Mouse (Mus musculus) midbrain, embryonic 11.5 days (tissue): ENCODE results near the gene Lcn8. TPM values are rescaled to one million over a fixed set of nuclear protein-coding genes. Genes with fewer than 3 reads are reported as not detected.
"Not testable (repeated sequence)": the region's sequence is repeated elsewhere in the genome, so short reads cannot be mapped to it uniquely, and the experiment has no call there.

Source experiments
- ATAC-seq: fragments of 200-750 bp; cut with Nextera tagmentation; 2 replicates; pipeline ENCODE4 v1.8.0; 2017; ENCODE audit warnings: moderate TSS enrichment, moderate library complexity; ENCODE audit not compliant: low FRiP score
- DNase-seq: peaks from one replicate; pipeline ENCODE4 v3.0.0; 2015; ENCODE audit warnings: low spot score; ENCODE audit errors: missing footprints
- H3K27ac ChIP-seq: fragments of 300-500 bp; sonication (generic); 2 replicates; pipeline ENCODE4 v1.5.1; 2014; ENCODE audit warnings: low read depth, low read length
- H3K27me3 ChIP-seq: fragments of 300-500 bp; sonication (generic); 2 replicates; pipeline ENCODE4 v1.6.1; 2014; ENCODE audit warnings: mild to moderate bottlenecking, low read length, moderate library complexity, mixed read lengths; ENCODE audit not compliant: control insufficient read depth, insufficient read depth
- H3K36me3 ChIP-seq: fragments of 300-500 bp; sonication (generic); 2 replicates; pipeline ENCODE4 v1.6.1; 2014; ENCODE audit warnings: mild to moderate bottlenecking, low read length, moderate library complexity, mixed read lengths; ENCODE audit not compliant: control insufficient read depth, insufficient read depth
- H3K4me1 ChIP-seq: fragments of 300-500 bp; sonication (generic); 2 replicates; pipeline ENCODE4 v1.6.1; 2014; ENCODE audit warnings: low read length; ENCODE audit not compliant: control insufficient read depth, insufficient read depth
- H3K4me2 ChIP-seq: fragments of 300-500 bp; sonication (generic); 2 replicates; pipeline ENCODE4 v1.6.1; 2014; ENCODE audit warnings: mild to moderate bottlenecking, moderate library complexity
- H3K4me3 ChIP-seq: fragments of 300-500 bp; sonication (generic); 2 replicates; pipeline ENCODE4 v1.5.1; 2014; ENCODE audit warnings: low read depth, low read length
- H3K9ac ChIP-seq: fragments of 300-500 bp; sonication (generic); 2 replicates; pipeline ENCODE4 v1.6.1; 2014; ENCODE audit warnings: low read length
- H3K9me3 ChIP-seq: fragments of 300-500 bp; sonication (generic); 2 replicates; pipeline ENCODE4 v1.6.1; 2016; ENCODE audit warnings: low read length; ENCODE audit not compliant: control insufficient read depth
- WGBS: fragments of 180-500 bp; shearing (Covaris S2); extraction: QIAGEN DNeasy Blood & Tissue Kit; methylation state at CpG from one replicate; pipeline ENCODE4 v1.1.7; 2014; 5-methylcytosine and 5-hydroxymethylcytosine counted together
- polyA plus RNA-seq: library from polyadenylated mRNA; unstranded; fragments of >200 nt; fragmentation: Nextera tagmentation; extraction: Ambion mirVana; gene quantifications from 2 replicates; pipeline ENCODE4 v1.2.1, GENCODE M21; 2014

Gene Lcn8
- polyA plus RNA-seq, 1 experiment from 2014 or later: not detected

DNA sequence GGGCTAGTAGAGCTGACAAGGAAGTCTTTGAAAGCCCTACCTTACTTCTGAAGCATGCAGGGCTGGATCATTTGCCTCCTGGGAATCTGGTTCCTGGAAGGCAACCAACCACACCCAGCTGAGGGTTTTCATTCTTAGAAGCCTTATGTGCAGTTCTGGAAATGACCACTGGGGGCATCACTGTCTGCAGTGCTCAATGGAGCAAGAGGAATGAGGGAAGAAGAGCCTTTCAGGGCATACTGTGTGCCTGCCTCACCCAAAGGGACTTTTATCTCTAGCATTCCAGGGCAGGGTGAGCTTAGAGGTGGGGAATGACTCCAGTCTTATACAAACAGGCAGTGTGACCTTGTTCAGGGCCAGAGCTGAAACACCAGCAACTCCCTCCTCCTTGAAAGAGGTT is 41.7 kb downstream of the Lcn8 start:
- H3K36me3 ChIP-seq: no peaks in the 10 kb centered on the region
- H3K9me3 ChIP-seq: no peaks in the 10 kb centered on the region
- no peaks in the 10 kb centered on the region for H3K27me3 ChIP-seq
- DNase-seq (peak; percentile 97), ATAC-seq (no peak)
- no peaks in the 10 kb centered on the region for H3K4me1 ChIP-seq
- H3K9ac ChIP-seq: no peak overlapping the region
- H3K4me2 ChIP-seq: no peak overlapping the region
- H3K27ac ChIP-seq: no peak overlapping the region
- no peak overlapping the region for H3K4me3 ChIP-seq

DNA sequence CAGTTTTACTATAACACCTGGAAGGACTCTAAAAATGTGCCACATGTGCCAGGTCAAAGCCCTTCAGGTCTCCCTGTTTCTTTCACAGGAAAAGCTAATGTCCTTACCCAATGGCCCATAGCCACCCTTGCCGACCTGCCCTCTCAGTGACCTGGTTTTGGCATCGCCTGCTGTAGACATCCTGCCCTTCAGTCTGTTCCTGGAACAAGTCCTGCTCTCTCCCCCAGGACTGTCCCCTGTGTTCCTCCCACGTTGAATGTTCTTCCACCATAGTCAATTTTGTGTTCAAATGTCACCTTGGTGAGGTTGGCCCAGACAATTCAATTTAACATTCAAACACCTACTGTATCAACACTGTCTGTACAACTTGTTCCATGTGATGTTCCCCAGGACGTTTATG is 44.0 kb downstream of the Lcn8 start:
- WGBS: 66% methylated on average over 4 of the region's 4 CpGs
- Histone ChIP-seq H3K9me3 (no peaks in the 10 kb centered on the region), H3K27me3 (no peaks in the 10 kb centered on the region), H3K36me3 (no peaks in the 10 kb centered on the region), H3K4me1 (no peaks in the 10 kb centered on the region), H3K4me2 (no peak overlapping the region), H3K9ac (no peak overlapping the region), H3K27ac (no peak overlapping the region), H3K4me3 (no peak overlapping the region)
- no peak for ATAC-seq
- DNase-seq: no peak

DNA sequence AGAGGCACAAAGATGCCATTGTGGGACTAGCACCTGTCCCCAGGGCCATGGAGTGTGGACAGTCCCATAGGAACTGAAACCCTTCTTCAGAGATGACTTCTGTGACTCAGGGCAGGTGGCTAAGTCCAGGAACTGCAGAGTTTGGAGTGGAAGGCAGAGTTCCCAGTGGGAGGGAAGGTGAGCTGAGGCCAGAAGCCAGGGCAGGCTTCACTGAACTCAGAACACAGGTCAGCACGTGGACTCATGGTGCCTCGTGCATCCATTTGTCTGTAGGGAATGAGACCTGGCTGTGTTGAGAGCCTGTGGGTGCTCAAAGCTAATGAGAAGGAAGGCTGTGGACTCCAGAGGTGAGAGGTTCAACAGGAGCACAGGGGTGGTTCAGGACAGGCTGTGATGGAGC is 45.8 kb downstream of the Lcn8 start:
- WGBS: 81% methylated on average over 2 of the region's 2 CpGs

DNA sequence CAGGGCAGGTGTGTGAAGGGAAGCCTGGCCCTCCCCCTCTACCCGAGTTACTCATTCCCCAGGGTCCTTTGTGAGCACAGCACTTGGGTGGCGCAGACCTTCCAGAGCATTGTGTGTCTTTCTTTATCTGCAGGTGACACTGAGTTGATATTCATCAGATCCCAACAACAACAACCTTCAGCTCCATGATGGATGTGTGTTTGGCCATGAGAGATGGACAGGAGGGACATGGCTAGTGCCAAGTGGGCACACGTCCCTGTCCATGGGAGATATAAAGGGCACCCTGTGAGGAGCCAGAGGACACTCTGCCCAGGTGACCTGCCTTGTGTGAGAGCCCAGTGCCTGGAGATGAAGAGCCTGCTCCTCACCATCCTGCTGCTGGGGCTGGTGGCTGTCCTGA is 46.8 kb downstream of the Lcn8 start, which contains the start of gene Obp2a:
Gene Obp2a, plus strand, starts transcription at position 301 of the 400 bp plus-strand sequence.
- not testable (repeated sequence) for H3K27ac ChIP-seq, H3K27me3 ChIP-seq, H3K4me2 ChIP-seq, H3K4me1 ChIP-seq, DNase-seq, H3K4me3 ChIP-seq, H3K9me3 ChIP-seq, H3K36me3 ChIP-seq, ATAC-seq, H3K9ac ChIP-seq
- 79% methylated on average over 3 of the region's 3 CpGs for WGBS

More for the DNA sequence above, 45.8 kb downstream of the Lcn8 start:
- no peaks in the 10 kb centered on the region for H3K9me3 ChIP-seq
- ATAC-seq: no peak
- H3K4me1 ChIP-seq: no peaks in the 10 kb centered on the region
- no peaks in the 10 kb centered on the region for H3K36me3 ChIP-seq
- no peak overlapping the region for H3K4me3 ChIP-seq
- no peak overlapping the region for H3K9ac ChIP-seq
- no peak overlapping the region for H3K4me2 ChIP-seq
- H3K27me3 ChIP-seq: no peaks in the 10 kb centered on the region
- no peak overlapping the region for H3K27ac ChIP-seq
- DNase-seq: no peak

DNA sequence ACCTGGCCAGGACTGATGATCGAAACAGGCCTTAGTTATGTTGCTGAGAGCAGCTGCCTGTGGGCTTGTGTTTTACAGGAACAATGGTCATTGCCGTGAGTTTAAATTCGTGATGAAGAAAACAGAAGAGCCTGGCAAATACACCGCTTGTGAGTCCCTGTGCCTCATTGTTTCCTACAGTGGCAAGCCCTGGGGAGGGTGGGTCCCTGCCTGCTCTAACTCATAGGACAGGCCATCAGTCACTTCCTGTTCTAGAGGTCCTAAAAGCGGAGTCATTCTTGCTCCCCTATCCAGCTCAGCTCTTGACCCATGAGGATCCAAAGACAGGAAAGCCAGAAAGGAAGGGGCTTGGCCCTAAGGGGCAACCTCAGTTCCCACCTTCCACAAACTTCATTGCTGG is 48.1 kb downstream of the Lcn8 start:
- ATAC-seq: no peak
- no peak overlapping the region for H3K27ac ChIP-seq
- no peaks in the 10 kb centered on the region for H3K27me3 ChIP-seq
- no peak overlapping the region for H3K4me3 ChIP-seq
- no peak overlapping the region for H3K4me2 ChIP-seq
- H3K4me1 ChIP-seq: no peaks in the 10 kb centered on the region
- no peak overlapping the region for H3K9ac ChIP-seq
- 82% methylated on average over 5 of the region's 5 CpGs for WGBS
- DNase-seq: no peak
- no peaks in the 10 kb centered on the region for H3K36me3 ChIP-seq
- H3K9me3 ChIP-seq: no peaks in the 10 kb centered on the region

DNA sequence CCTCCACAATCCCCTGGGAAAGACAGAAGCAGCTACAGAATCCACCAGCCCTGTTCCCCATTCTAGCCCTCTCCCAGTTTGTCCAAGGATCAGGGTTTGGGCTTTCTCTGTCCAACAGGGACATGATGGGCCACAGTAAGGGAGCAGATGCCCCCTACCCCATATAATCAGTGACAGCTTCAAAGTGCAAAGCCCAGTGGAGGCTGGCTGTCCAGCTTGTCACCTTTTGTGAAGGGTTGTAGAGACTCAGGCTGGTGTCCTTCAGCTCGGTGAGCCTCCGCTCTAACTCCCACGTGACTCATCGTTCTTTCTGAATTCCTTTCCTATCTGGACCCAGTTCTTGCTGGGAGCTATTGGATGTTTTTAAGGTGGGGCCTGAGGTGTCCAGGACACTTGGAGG is 50.8 kb downstream of the Lcn8 start:
- ATAC-seq (no peak), DNase-seq (no peak)
- no peak overlapping the region for H3K9ac ChIP-seq
- H3K27me3 ChIP-seq: no peaks in the 10 kb centered on the region
- H3K4me1 ChIP-seq: no peaks in the 10 kb centered on the region
- H3K4me2 ChIP-seq: no peak overlapping the region
- no peaks in the 10 kb centered on the region for H3K36me3 ChIP-seq
- H3K27ac ChIP-seq: no peak overlapping the region
- no peak overlapping the region for H3K4me3 ChIP-seq
- H3K9me3 ChIP-seq: no peaks in the 10 kb centered on the region
- WGBS: 83% methylated on average over 4 of the region's 4 CpGs

Other genes starting within 250 kb of the Lcn8 start
- not detected in 2 replicates for gene Fut7, start 229.9 kb upstream of the Lcn8 start, polyA plus RNA-seq
- 5.2 and 5.4 TPM in 2 replicates for gene Abca2, start 224.4 kb upstream of the Lcn8 start, polyA plus RNA-seq
- 0.18 and 0.25 TPM in 2 replicates for gene Clic3, start 196.3 kb upstream of the Lcn8 start, polyA plus RNA-seq
- gene Paxx, start 192.0 kb upstream of the Lcn8 start, polyA plus RNA-seq: 21.9 and 23.2 TPM in 2 replicates
- 0.26 TPM in 1 of 2 replicates, not detected in the other for gene Ptgds, start 183.1 kb upstream of the Lcn8 start, polyA plus RNA-seq
- not detected in 2 replicates for gene Lcn12, start 159.2 kb upstream of the Lcn8 start, polyA plus RNA-seq
- gene Fbxw5, start 152.4 kb upstream of the Lcn8 start, polyA plus RNA-seq: 65.9 and 66.4 TPM in 2 replicates
- gene C8g, start 151.4 kb upstream of the Lcn8 start, polyA plus RNA-seq: 3.6 TPM in 2 replicates
- 29.0 and 31.6 TPM in 2 replicates for gene Traf2, start 106.2 kb upstream of the Lcn8 start, polyA plus RNA-seq
- 385 TPM in 2 replicates for gene Edf1, start 95.3 kb upstream of the Lcn8 start, polyA plus RNA-seq
- 1.4 and 2.2 TPM in 2 replicates for gene Mamdc4, start 78.3 kb upstream of the Lcn8 start, polyA plus RNA-seq
- 158 and 159 TPM in 2 replicates for gene Phpt1, start 77.9 kb upstream of the Lcn8 start, polyA plus RNA-seq
- 0.07 and 0.10 TPM in 2 replicates for gene Ajm1, start 71.4 kb upstream of the Lcn8 start, polyA plus RNA-seq
- gene Rabl6, start 44.6 kb upstream of the Lcn8 start, polyA plus RNA-seq: 49.2 and 51.2 TPM in 2 replicates
- gene Ccdc183, start 35.4 kb upstream of the Lcn8 start, polyA plus RNA-seq: 0.25 and 0.28 TPM in 2 replicates
- gene Tmem141, start 31.1 kb upstream of the Lcn8 start, polyA plus RNA-seq: 17.9 and 19.1 TPM in 2 replicates
- gene Fcna, start 25.1 kb upstream of the Lcn8 start, polyA plus RNA-seq: 1.3 and 1.6 TPM in 2 replicates
- not detected in 2 replicates for gene Lcn5, start 4.8 kb downstream of the Lcn8 start, polyA plus RNA-seq
- not detected in 2 replicates for gene Lcn6, start 23.7 kb downstream of the Lcn8 start, polyA plus RNA-seq
- not detected in 2 replicates for gene Lcn10, start 29.6 kb downstream of the Lcn8 start, polyA plus RNA-seq
- gene Obp2a, start 46.9 kb downstream of the Lcn8 start, polyA plus RNA-seq: not detected in 2 replicates
- gene Bmyc, start 53.6 kb downstream of the Lcn8 start, polyA plus RNA-seq: 57.1 and 59.7 TPM in 2 replicates
- not detected in 2 replicates for gene Obp2b, start 83.9 kb downstream of the Lcn8 start, polyA plus RNA-seq
- gene Lcn3, start 112.4 kb downstream of the Lcn8 start, polyA plus RNA-seq: not detected in 2 replicates
- gene Lcn11, start 123.9 kb downstream of the Lcn8 start, polyA plus RNA-seq: not detected in 2 replicates
- not detected in 2 replicates for gene Gm13539, start 129.1 kb downstream of the Lcn8 start, polyA plus RNA-seq
- not detected in 2 replicates for gene Glt6d1, start 162.7 kb downstream of the Lcn8 start, polyA plus RNA-seq
- gene Lcn9, start 170.0 kb downstream of the Lcn8 start, polyA plus RNA-seq: not detected in 2 replicates
- not detected in 2 replicates for gene Sohlh1, start 194.1 kb downstream of the Lcn8 start, polyA plus RNA-seq
- gene Kcnt1, start 210.6 kb downstream of the Lcn8 start, polyA plus RNA-seq: 0.23 and 0.32 TPM in 2 replicates